Mouse (Mus musculus) brain, embryonic 14.5 days (tissue): ENCODE data around the gene Pitpnc1.

Experiments used
- CTCF ChIP-seq: fragments of 200-500 bp; IDR thresholded peaks from 2 replicates; pipeline ENCODE4 v1.5.1; 2012; ENCODE audit warnings: inconsistent platforms, mild to moderate bottlenecking, moderate library complexity, borderline replicate concordance; ENCODE audit not compliant: insufficient read depth, insufficient read length; ENCODE audit errors: extremely low read depth
- POLR2A ChIP-seq: fragments of 200-500 bp; IDR thresholded peaks from 2 replicates; pipeline ENCODE4 v1.6.1; 2012; ENCODE audit warnings: mild to moderate bottlenecking, inconsistent platforms, borderline replicate concordance; ENCODE audit not compliant: poor library complexity, insufficient read depth, insufficient read length, severe bottlenecking; ENCODE audit errors: extremely low read depth

GRCm38 (mm10) chr11:107223169-107223561 is 247.3 kb downstream of the Pitpnc1 start:
- TF ChIP-seq POLR2A (no peak), CTCF (no peak)
